Mouse (Mus musculus): ENCODE measurements around the gene Esx1.

Gene Esx1

GRCm38 (mm10) chrX:137121718-137122117 is at the start of gene Esx1:
Gene Esx1, minus strand, starts transcription at chrX:137122083.
- no peak for DNase-seq (ENCODE audit: low read depth in 1 of 2, low spot score in 2 of 2)

DNA sequence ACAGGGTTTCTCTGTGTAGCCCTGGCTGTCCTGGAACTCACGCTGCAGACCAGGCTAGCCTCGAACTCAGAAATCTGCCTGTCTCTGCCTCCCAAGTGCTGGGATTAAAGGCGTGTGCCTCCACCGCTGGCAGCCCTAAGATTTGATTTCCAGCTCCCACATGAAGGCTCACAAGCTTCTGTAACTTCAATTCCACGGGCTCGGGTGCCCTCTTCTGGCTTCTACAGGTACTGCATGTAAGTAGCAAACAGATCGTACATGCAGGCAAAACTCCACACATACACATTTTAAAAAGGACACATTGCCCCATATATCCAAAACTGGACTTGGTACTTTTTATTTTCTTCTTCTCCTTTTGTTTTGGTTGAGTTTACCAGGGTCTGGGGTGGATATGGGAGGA is 48.1 kb upstream of the Esx1 start:
- no peak for DNase-seq (ENCODE audit: low read depth in 1 of 2, low spot score in 2 of 2)

DNA sequence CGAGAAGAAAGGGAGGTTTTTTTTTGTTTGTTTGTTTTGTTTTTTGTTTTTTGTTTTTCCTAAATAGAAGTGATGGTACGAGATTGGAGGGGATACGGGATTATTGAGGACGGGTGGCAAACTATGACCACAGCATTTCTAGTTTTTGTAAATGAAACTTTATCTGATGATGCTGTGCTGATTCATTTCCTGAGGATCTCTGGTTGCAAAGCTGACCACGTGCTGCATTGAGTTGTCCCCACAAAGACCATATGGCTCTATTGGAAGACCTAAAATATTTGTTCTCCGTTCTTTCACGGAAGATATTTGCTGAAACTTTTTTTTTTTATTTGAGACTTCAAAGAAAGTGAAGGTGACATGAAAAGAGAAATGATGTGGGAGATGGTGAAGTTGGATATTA is 45.8 kb upstream of the Esx1 start:
- DNase-seq (ENCODE audit: low read depth in 1 of 2, low spot score in 2 of 2) = no peak

GRCm38 (mm10) chrX:137165621-137166020 is 43.7 kb upstream of the Esx1 start:
- DNase-seq (ENCODE audit: low read depth in 1 of 2, low spot score in 2 of 2) = no peak

- no peak for DNase-seq (ENCODE audit: low read depth in 1 of 2, low spot score in 2 of 2)
Observed at GRCm38 (mm10) chrX:137162700-137163099, 40.8 kb upstream of the Esx1 start.

DNA sequence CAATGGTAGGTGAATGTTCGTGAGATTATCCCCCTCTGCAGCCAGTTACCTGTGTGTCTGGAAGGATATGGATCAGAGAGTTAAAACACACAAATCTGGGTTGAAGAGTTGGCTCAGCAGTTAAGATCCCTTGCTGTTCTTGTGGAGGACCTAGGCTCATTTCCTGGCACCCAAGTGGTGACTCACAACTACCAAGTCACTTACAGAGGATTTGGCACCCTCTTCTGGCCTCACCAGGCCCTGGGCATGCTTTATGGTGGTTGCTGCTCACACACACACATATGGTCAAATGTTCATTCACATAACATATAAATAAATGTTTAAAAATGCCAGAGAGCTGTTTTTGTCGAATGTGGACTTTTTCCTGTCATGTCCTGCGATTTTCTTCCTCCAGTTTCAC is 39.1 kb upstream of the Esx1 start:
- DNase-seq (ENCODE audit: low read depth in 1 of 2, low spot score in 2 of 2) = no peak

DNA sequence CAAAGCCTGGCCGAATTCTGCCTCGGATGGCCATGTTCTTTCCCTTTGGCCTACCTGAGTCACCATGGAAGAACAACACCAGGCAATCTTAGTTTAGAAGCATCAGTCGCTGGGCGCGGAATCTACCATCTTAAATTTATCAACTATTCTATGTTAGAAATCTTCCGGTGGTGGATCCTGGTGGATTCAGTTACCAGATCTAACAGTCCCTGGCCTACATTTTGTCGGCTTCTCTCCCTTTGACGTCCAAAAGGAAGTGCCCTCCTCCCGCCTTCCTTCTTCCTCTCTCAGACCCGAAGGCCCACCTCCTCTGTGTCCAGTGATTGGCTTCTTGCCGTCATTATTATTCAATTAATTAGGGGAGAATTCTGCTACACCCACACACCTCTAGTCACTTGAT is 27.2 kb upstream of the Esx1 start:
- no peak for DNase-seq (ENCODE audit: low read depth in 1 of 2, low spot score in 2 of 2)

DNA sequence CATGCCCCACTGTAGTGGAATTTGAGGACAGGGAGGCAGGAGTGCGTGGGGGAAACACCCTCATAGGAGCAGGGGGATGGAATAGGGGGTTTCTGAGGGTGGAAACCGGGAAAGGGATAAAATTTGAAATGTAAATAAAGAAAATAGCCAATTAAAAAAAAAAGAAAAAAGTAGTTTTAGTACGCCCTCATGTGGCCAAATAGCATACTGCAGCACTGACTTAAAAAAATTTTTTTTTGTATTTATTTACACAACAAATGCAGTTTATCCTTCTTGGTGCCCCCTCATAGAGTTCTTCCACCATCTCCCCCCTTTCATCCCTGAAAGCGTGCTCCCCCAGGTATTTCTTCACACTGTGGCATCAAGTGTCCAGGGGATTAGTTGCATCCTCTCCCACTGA is 22.8 kb upstream of the Esx1 start:
- DNase-seq (ENCODE audit: low read depth in 1 of 2, low spot score in 2 of 2) = no peak

DNA sequence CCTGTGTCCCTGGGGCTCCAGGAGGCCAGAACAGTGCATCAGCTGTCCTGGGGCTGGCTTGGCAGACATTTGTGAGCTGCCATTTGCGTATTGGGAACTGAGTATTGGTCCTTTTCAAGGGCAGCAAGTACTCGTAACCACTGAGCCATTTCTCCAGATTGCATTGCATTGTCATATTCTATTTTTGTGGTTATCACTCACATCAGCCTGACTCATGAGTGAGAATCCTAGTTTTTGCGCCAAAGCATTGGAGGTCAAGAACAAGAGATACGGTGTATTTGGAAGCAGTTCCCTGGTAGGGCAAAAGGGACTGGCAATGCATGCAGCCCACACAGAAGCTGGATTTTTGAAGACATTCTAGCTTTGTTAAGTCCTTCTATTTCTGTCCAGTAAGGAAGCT is 21.8 kb upstream of the Esx1 start:
- no peak for DNase-seq (ENCODE audit: low read depth in 1 of 2, low spot score in 2 of 2)

GRCm38 (mm10) chrX:137142546-137142945 is 20.7 kb upstream of the Esx1 start:
- no peak for DNase-seq (ENCODE audit: low read depth in 1 of 2, low spot score in 2 of 2)

- no peak for DNase-seq (ENCODE audit: low read depth in 1 of 2, low spot score in 2 of 2)
Observed at GRCm38 (mm10) chrX:137141669-137142068, 19.8 kb upstream of the Esx1 start.

GRCm38 (mm10) chrX:137127542-137127941 is 5.7 kb upstream of the Esx1 start:
- DNase-seq (ENCODE audit: low read depth in 1 of 2, low spot score in 2 of 2) = no peak

GRCm38 (mm10) chrX:137119675-137120423 is 2.0 kb downstream of the Esx1 start:
- DNase-seq (ENCODE audit: low read depth in 1 of 2, low spot score in 2 of 2) = no peak

DNA sequence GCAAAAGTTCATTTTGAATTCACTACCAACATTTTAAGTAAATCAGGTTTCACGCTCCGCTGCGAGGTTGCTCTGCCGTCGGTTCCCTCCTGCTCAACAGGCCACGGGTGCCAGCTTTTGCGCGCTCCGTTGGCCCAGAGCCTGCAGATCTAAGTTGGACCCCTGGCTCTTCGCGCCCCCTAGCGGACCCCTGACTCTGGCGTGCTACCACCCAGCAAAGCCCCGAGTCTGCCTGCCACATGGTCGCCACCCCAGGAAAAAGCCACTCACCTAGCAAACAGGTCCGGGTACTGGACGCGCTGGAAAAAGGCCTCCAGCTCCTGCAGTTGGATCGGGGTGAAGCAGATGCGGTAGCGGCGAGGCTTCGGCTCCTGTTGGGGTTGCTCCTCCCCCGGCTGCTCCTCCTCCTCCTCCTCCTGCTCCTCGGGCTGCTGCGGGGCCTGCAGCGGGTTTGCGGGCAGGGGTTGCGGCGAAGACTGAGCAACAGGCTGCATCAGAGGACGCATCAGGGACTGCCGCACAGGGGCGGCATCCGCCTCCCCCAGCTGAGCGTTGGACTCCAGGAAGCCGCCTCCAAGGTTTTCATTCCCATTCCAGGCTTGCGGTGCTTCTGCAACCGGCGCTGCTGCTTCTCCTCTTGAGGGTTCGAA is 3.7 kb downstream of the Esx1 start:
- DNase-seq (ENCODE audit: low read depth in 1 of 2, low spot score in 2 of 2) = no peak

GRCm38 (mm10) chrX:137106498-137106897 is 15.4 kb downstream of the Esx1 start:
- DNase-seq (ENCODE audit: low read depth in 1 of 2, low spot score in 2 of 2) = no peak

- DNase-seq (ENCODE audit: low read depth in 1 of 2, low spot score in 2 of 2) = no peak
Observed at GRCm38 (mm10) chrX:137104531-137104930, 17.4 kb downstream of the Esx1 start.
